Mouse (Mus musculus) small intestine, adult 2 months (tissue): ENCODE data around the gene Racgap1.

Experiments
- CTCF ChIP-seq: fragments of 200-500 bp; IDR thresholded peaks from 2 replicates; pipeline ENCODE4 v1.5.1; 2012; ENCODE audit warnings: low read depth, mild to moderate bottlenecking, control low read depth, inconsistent platforms, low read length, moderate library complexity, mixed read lengths; ENCODE audit not compliant: insufficient replicate concordance, insufficient read length; ENCODE audit errors: extremely low read depth
- POLR2A ChIP-seq: fragments of 200-500 bp; IDR thresholded peaks from 2 replicates; pipeline ENCODE4 v1.6.1; 2012; ENCODE audit warnings: low read depth, mild to moderate bottlenecking, control low read depth, inconsistent platforms, low read length, moderate library complexity

DNA sequence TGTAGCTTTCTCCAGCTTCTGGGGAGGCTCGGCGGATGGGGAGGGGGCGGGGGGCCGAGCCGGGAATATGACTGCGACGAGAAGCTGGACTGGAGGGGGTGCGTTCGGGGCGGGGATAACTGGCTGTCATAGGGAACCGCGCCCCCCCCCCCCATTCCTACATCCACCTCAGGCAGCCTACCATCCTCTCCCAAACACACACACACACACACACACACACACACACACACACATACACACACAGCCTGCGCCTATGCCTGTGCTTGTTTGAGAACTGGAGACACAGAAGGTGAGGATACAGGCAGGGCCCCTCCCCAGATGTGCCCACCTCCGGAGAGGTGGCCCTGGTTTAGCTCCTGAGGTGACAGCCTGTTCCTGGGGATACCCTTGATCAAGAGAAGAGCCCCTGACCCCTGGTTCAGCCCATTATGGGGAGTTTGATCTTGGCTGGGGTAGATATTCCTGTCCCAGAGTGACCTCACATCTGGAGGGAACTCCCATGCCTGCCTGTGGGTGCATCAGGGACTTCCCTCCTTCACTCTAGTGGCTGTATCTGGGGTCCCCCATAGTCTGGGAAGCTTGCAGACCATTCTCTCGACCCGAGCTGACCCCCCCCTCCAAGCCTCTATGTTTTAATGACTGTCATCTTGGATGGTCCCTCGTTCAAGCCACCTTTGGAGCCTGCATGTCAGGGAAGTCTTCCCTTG, 19.7 kb upstream of the Racgap1 start:
- TF ChIP-seq CTCF, result no peak
- TF ChIP-seq POLR2A, result no peak
